Mouse (Mus musculus) liver, postnatal 0 days (tissue): ENCODE data around the gene Selenoo.
A peak's percentile ranks its signal among the peaks of the same experiment; 100 is the strongest.

Experiments used
- CTCF ChIP-seq: sonication (generic); IDR thresholded peaks from 2 replicates; pipeline ENCODE4 v1.5.1; 2016; ENCODE audit warnings: antibody characterized with exemption, low read depth
- EP300 ChIP-seq: IDR thresholded peaks from 2 replicates; pipeline ENCODE4 v1.6.1; 2016; ENCODE audit warnings: antibody characterized with exemption, low read depth, mild to moderate bottlenecking

GRCm38 (mm10) chr15:89083906-89084305 is 5.0 kb upstream of the Selenoo start:
- TF ChIP-seq CTCF = no peak
- TF ChIP-seq EP300 = peak; percentile 59; the same call in 1 of the 2 replicates
